Mouse (Mus musculus): ENCODE data around the gene Zfp30. TPM values are rescaled to one million over a fixed set of nuclear protein-coding genes. Genes with fewer than 3 reads are reported as not detected.

Zfp30 gene
- polyA plus RNA-seq, 1 experiment from 2014 or later: 0.54 TPM

- ATAC-seq (ENCODE audit: insufficient read depth): no peak
- 66% methylated on average over 8 of the region's 8 CpGs for WGBS (ENCODE audit: insufficient replicate concordance)
- 0 out of 2 replicates have a peak, but pooled peaks cover 3% of the 10 kb centered on the region for H3K36me3 ChIP-seq (replicated peaks)
- no peak overlapping the region for H3K9ac ChIP-seq
- peak overlapping the region; percentile 84; the same call in 1 of the 2 replicates for H3K4me2 ChIP-seq
- peaks cover 11% of the 10 kb centered on the region for H3K4me1 ChIP-seq (replicated peaks)
- no peaks in the 10 kb centered on the region for H3K9me3 ChIP-seq (replicated peaks)
- H3K27me3 ChIP-seq: no peaks in the 10 kb centered on the region
- H3K4me3 ChIP-seq (replicated peaks): peak overlapping the region; percentile 5
- H3K27ac ChIP-seq (replicated peaks): no peak overlapping the region
These were observed 1.2 kb downstream of the Zfp30 start for GRCm38 (mm10) chr7:29785023-29785422.

- no peaks in the 10 kb centered on the region for H3K9me3 ChIP-seq (replicated peaks)
- no peak overlapping the region for H3K4me2 ChIP-seq
- no peak overlapping the region for H3K27ac ChIP-seq (replicated peaks)
- no peaks in the 10 kb centered on the region for H3K27me3 ChIP-seq
- H3K4me3 ChIP-seq (replicated peaks): no peak overlapping the region
- 0 out of 2 replicates have a peak, but pooled peaks cover 3% of the 10 kb centered on the region for H3K36me3 ChIP-seq (replicated peaks)
- no peak for ATAC-seq (ENCODE audit: insufficient read depth)
- peaks cover 11% of the 10 kb centered on the region for H3K4me1 ChIP-seq (replicated peaks)
- 66% methylated on average over 5 of the region's 5 CpGs for WGBS (ENCODE audit: insufficient replicate concordance)
- H3K9ac ChIP-seq: no peak overlapping the region
These were observed 2.1 kb downstream of the Zfp30 start for GRCm38 (mm10) chr7:29785888-29786287.

GRCm38 (mm10) chr7:29792906-29793305 is 9.1 kb downstream of the Zfp30 start:
- Histone ChIP-seq H3K4me2 (no peak overlapping the region), H3K27me3 (peaks cover 15% of the 10 kb centered on the region), H3K27ac (replicated peaks) (no peak overlapping the region), H3K36me3 (replicated peaks) (peaks cover 7% of the 10 kb centered on the region; the same call in 1 of the 2 replicates), H3K4me1 (replicated peaks) (no peaks in the 10 kb centered on the region), H3K9ac (no peak overlapping the region), H3K9me3 (replicated peaks) (0 out of 2 replicates have a peak, but pooled peaks cover 5% of the 10 kb centered on the region), H3K4me3 (replicated peaks) (no peak overlapping the region)
- ATAC-seq (ENCODE audit: insufficient read depth): no peak
- WGBS (ENCODE audit: insufficient replicate concordance): 42% methylated on average over 27 of the region's 27 CpGs

GRCm38 (mm10) chr7:29807046-29807445 is 23.2 kb downstream of the Zfp30 start:
- H3K4me2 ChIP-seq: no peak overlapping the region
- H3K4me3 ChIP-seq (replicated peaks): no peak overlapping the region
- no peaks in the 10 kb centered on the region for H3K9me3 ChIP-seq (replicated peaks)
- no peak overlapping the region for H3K9ac ChIP-seq
- H3K27me3 ChIP-seq: no peaks in the 10 kb centered on the region
- ATAC-seq (ENCODE audit: insufficient read depth): no peak
- WGBS (ENCODE audit: insufficient replicate concordance): 60% methylated on average over 5 of the region's 5 CpGs
- no peaks in the 10 kb centered on the region for H3K4me1 ChIP-seq (replicated peaks)
- no peak overlapping the region for H3K27ac ChIP-seq (replicated peaks)
- no peaks in the 10 kb centered on the region for H3K36me3 ChIP-seq (replicated peaks)

GRCm38 (mm10) chr7:29812244-29812643 is 28.4 kb downstream of the Zfp30 start:
- 68% methylated on average over 1 of the region's 1 CpGs for WGBS (ENCODE audit: insufficient replicate concordance)
- Histone ChIP-seq H3K27ac (replicated peaks) (no peak overlapping the region), H3K9me3 (replicated peaks) (no peaks in the 10 kb centered on the region), H3K36me3 (replicated peaks) (no peaks in the 10 kb centered on the region), H3K27me3 (no peaks in the 10 kb centered on the region), H3K4me1 (replicated peaks) (peaks cover 31% of the 10 kb centered on the region), H3K9ac (no peak overlapping the region), H3K4me2 (no peak overlapping the region), H3K4me3 (replicated peaks) (no peak overlapping the region)
- ATAC-seq (ENCODE audit: insufficient read depth): no peak

GRCm38 (mm10) chr7:29814381-29814780 is 30.6 kb downstream of the Zfp30 start:
- H3K4me1 ChIP-seq (replicated peaks): peaks cover 47% of the 10 kb centered on the region
- H3K4me3 ChIP-seq (replicated peaks): no peak overlapping the region
- no peaks in the 10 kb centered on the region for H3K9me3 ChIP-seq (replicated peaks)
- ATAC-seq (ENCODE audit: insufficient read depth): no peak
- 79% methylated on average over 2 of the region's 2 CpGs for WGBS (ENCODE audit: insufficient replicate concordance)
- H3K27me3 ChIP-seq: no peaks in the 10 kb centered on the region
- H3K36me3 ChIP-seq (replicated peaks): no peaks in the 10 kb centered on the region
- H3K27ac ChIP-seq (replicated peaks): no peak overlapping the region
- no peak overlapping the region for H3K9ac ChIP-seq
- peak overlapping the region; percentile 91; the same call in 1 of the 2 replicates for H3K4me2 ChIP-seq

- WGBS (ENCODE audit: insufficient replicate concordance): 3% methylated on average over 12 of the region's 12 CpGs
- Histone ChIP-seq H3K4me2 (peak overlapping the region; percentile 91), H3K9ac (peak overlapping the region; percentile 69), H3K4me3 (replicated peaks) (peak overlapping the region; percentile 76), H3K27me3 (no peaks in the 10 kb centered on the region), H3K9me3 (replicated peaks) (no peaks in the 10 kb centered on the region), H3K4me1 (replicated peaks) (peaks cover 52% of the 10 kb centered on the region), H3K27ac (replicated peaks) (peak overlapping the region; percentile 39), H3K36me3 (replicated peaks) (no peaks in the 10 kb centered on the region)
- peak; percentile 30 for ATAC-seq (ENCODE audit: insufficient read depth)
These were observed 31.4 kb downstream of the Zfp30 start for GRCm38 (mm10) chr7:29815061-29815784.

- peaks cover 52% of the 10 kb centered on the region for H3K4me1 ChIP-seq (replicated peaks)
- peak within 1 kb of the TSS; percentile 76 for H3K4me3 ChIP-seq (replicated peaks)
- WGBS (ENCODE audit: insufficient replicate concordance): under 1% methylated on average over 26 of the region's 26 CpGs
- no peaks in the 10 kb centered on the region for H3K9me3 ChIP-seq (replicated peaks)
- H3K4me2 ChIP-seq: peak within 1 kb of the TSS; percentile 91
- peaks cover 2% of the 10 kb centered on the region; the same call in 1 of the 2 replicates for H3K36me3 ChIP-seq (replicated peaks)
- peak; percentile 94 for ATAC-seq (ENCODE audit: insufficient read depth)
- peak within 1 kb of the TSS; percentile 69 for H3K9ac ChIP-seq
- no peaks in the 10 kb centered on the region for H3K27me3 ChIP-seq
- H3K27ac ChIP-seq (replicated peaks): peak within 1 kb of the TSS; percentile 82
These were observed 32.2 kb downstream of the Zfp30 start, which contains the start of gene Zfp790 for GRCm38 (mm10) chr7:29815910-29816429. TSS of gene Zfp790 (plus strand) at chr7:29816114.

GRCm38 (mm10) chr7:29818619-29819254 is 34.9 kb downstream of the Zfp30 start:
- peak; percentile 49 for ATAC-seq (ENCODE audit: insufficient read depth)
- peak overlapping the region; percentile 72 for H3K4me2 ChIP-seq
- peak overlapping the region; percentile 72 for H3K4me3 ChIP-seq (replicated peaks)
- 2% methylated on average over 12 of the region's 12 CpGs for WGBS (ENCODE audit: insufficient replicate concordance)
- no peaks in the 10 kb centered on the region for H3K9me3 ChIP-seq (replicated peaks)
- H3K4me1 ChIP-seq (replicated peaks): peaks cover 48% of the 10 kb centered on the region
- peak overlapping the region; percentile 63 for H3K9ac ChIP-seq
- H3K27me3 ChIP-seq: no peaks in the 10 kb centered on the region
- H3K27ac ChIP-seq (replicated peaks): peak overlapping the region; percentile 78
- peaks cover 27% of the 10 kb centered on the region for H3K36me3 ChIP-seq (replicated peaks)

GRCm38 (mm10) chr7:29828001-29828400 is 44.2 kb downstream of the Zfp30 start:
- ATAC-seq (ENCODE audit: insufficient read depth): no peak
- WGBS (ENCODE audit: insufficient replicate concordance): 83% methylated on average over 12 of the region's 12 CpGs

GRCm38 (mm10) chr7:29829804-29830203 is 46.0 kb downstream of the Zfp30 start:
- Histone ChIP-seq H3K4me2 (no peak overlapping the region), H3K9ac (no peak overlapping the region), H3K4me1 (replicated peaks) (no peaks in the 10 kb centered on the region), H3K4me3 (replicated peaks) (no peak overlapping the region), H3K27me3 (no peaks in the 10 kb centered on the region), H3K9me3 (replicated peaks) (peaks cover 6% of the 10 kb centered on the region; the same call in 1 of the 2 replicates), H3K27ac (replicated peaks) (no peak overlapping the region), H3K36me3 (replicated peaks) (peaks cover 58% of the 10 kb centered on the region)
- ATAC-seq (ENCODE audit: insufficient read depth): no peak
- 86% methylated on average over 12 of the region's 12 CpGs for WGBS (ENCODE audit: insufficient replicate concordance)

More at GRCm38 (mm10) chr7:29828001-29828400, 44.2 kb downstream of the Zfp30 start:
- H3K4me3 ChIP-seq (replicated peaks): no peak overlapping the region
- no peak overlapping the region for H3K4me2 ChIP-seq
- H3K27ac ChIP-seq (replicated peaks): no peak overlapping the region
- H3K4me1 ChIP-seq (replicated peaks): no peaks in the 10 kb centered on the region
- H3K27me3 ChIP-seq: no peaks in the 10 kb centered on the region
- no peak overlapping the region for H3K9ac ChIP-seq
- peaks cover 70% of the 10 kb centered on the region for H3K36me3 ChIP-seq (replicated peaks)
- peaks cover 6% of the 10 kb centered on the region; the same call in 1 of the 2 replicates for H3K9me3 ChIP-seq (replicated peaks)

Measured in liver, embryonic 15.5 days (tissue).